Mouse (Mus musculus) mouse embryonic stem cell (cell line): ENCODE measurements around the gene Arhgap31.

ENCODE experiments used
- in situ Hi-C, 2 experiments: fragments of 300-500 bp; cut with MboI; formaldehyde crosslinking; loops; 1 replicate in 1 of 2; 3 replicates in 1 of 2; pipeline ENCODE4 v1.14.3; 2019 to 2020; ENCODE audit warnings: low sequenced_read_pairs in 2 of 2, low pct_unique_long_range_greater_than_20kb in 1 of 2, mixed read lengths in 1 of 2; ENCODE audit not compliant: unreplicated experiment in 1 of 2

The Arhgap31 gene

DNA sequence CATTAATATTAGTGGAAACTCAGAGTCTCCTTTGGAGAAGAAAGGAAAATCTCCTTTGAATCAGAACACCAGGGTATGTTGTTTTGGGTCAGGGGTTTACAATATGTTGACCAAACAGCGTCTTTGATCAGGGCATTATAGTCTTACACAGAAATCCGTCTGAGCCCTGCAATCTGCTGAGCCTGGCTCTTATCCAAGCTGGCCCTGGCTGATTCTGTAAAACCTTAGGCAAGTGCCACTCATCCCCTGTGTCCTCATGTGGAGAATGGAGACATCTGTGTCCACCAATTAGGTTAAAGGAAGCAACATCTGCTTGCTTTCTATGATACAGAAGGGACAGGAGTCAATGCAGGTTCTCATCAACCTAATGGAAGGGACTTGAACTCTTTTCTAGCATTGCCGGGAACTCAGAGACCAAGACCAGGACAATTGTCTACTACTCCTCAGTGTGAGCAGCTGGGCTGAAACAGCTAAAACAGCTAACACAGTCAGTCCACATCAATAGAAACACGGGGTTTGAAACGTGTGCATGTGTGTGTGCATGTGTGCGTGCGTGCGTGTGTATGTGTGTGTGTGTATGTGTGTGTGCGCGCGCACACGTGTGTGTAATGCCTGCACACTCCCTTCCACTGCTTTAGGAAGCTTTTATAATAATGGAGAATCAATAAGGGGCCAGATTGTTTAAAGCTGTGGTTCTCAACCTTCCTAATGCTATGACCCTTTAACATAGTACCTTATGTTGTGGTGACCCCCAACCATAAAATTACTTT lies 42.3 kb downstream of the Arhgap31 start:
- in situ Hi-C loops, result no loop called here

DNA sequence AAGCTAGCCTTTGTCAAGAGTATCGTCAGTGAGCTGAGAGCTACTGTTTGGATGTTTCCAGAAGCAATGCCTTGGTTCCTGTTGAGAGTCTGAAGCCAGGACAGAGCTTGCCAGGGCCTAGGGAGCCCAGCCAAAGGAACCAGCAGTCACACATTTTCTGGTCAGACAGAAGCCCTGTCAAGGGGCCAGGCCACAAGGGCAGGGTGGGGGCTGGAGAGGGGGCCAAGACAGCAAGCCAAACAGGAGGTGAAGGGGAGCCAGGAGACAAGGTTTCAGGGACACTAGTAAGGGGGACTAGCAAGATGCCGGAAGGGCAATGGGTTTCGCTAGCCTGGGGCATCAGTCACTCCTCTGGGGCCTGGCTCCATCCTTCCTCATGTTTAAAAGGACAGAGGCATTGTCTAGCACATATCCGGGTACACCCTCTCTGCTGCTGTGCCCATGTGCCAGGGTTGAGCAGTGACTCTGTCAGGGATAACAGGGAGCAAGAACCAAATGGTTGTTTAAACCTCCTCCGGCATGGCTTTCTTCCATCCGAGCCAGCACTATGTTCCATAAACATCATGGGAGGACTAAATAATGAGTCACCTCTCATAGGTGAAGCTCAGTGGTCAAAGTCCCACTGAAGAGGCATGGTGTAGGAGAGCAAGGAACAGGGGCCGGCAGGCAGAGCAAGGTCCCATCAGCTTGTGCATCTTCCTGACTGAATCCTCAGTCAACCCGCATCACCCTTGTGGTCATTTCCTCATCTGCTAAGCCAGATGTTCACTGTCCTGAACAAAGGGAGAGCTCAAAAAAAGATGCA lies 44.0 kb downstream of the Arhgap31 start:
- in situ Hi-C loops, result no loop called here

DNA sequence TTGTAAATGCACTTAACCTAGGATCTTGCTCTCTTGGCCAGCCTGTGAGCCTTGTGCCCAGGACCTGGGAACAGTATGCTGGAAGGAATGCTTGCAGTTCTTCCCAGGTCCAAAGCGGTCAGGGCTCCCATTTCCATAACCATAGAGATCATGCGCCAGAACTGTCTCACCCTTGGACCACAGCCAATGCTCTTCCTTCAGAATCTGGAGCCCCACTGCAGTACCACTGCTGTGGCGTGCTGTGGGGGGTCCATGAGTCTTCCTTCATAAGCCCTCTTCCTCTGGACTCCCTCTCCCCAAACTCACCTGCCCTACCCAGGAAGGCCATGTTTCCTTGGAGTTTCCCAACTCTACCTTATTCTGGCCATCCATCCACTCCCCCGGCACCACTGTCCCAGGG lies 46.6 kb downstream of the Arhgap31 start:
- in situ Hi-C loops, result no loop called here

DNA sequence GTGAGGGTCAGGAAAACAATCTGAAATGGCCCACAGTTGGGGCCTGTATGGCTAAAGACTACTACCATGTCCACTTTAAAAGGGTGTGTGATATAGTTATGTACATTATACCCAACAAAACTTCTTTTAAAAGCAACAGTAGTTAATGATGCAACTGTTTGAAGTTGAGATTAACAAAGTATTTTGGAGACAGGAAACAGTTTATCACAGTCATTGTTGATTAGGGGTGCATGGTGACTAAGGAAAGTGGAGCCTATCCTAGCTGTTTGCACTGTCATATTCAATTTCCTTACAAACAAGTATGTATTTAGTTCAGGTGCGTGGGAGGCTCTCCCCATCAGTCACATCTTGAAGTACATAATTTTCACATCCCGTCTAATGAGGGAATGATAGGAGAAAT lies 47.1 kb downstream of the Arhgap31 start:
- in situ Hi-C loops, result no loop called here

DNA sequence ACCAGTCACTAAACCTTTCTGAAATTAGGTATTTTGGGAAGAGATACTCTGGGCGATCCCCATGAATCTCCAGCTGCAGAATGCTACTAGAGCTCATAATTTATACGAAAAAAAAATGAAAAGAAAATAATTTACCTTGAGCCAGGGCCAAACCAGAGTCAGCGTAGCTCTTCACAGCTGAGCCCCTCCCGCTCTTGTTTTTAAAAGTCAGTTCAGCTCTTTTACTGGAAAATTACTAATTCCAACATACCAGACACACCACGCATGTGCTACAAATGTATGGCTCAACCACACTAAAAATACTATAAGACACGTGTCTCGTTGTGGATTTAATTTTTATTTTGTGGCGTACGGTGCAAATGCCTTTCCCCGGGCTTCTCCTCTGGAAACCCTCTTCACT lies 50.5 kb downstream of the Arhgap31 start:
- in situ Hi-C loops, result no loop called here

DNA sequence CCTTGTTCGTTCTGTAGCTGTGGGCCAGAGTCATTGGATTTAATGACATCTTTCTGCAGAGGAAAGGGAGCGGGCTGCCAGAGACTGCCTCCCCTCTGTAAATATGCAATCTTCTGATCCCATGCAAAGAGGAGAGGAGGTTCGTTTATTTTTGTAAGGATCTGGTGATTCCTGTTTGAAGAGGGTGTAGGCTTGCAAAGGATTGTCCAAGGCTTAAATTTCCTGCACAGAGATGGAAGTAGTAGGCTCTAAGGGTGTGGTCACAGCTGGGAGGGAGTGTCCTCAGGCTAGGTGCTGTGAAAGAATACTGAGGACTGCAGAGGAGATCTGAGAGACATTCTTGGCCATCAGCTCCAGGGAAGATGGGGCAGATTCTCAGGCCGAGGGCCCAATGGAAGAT lies 58.8 kb downstream of the Arhgap31 start:
- in situ Hi-C loops, result no loop called here

DNA sequence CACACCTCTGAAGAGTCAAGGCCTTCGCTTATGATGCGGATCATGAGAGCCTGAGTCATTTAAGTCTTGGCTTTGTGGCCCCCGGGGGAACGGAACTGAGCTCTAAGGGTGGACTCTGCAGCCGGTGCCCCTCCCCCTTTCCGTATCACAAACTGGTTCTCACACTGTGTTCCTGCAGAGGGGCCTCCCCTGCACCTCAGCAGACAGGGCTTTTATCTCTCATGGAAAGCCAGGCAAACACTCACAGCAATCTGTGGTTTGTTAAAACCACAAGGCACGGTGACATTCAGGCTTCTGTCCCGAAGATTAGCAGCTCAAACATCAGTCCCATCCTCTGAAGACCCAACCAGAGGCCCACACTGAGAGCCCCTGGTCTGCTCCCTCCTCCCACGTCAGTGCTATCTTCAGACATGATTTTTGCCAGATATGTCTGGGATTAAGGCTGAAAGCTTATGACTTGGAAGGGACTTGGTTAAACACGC lies 59.6 kb downstream of the Arhgap31 start:
- in situ Hi-C loops, result no loop called here

DNA sequence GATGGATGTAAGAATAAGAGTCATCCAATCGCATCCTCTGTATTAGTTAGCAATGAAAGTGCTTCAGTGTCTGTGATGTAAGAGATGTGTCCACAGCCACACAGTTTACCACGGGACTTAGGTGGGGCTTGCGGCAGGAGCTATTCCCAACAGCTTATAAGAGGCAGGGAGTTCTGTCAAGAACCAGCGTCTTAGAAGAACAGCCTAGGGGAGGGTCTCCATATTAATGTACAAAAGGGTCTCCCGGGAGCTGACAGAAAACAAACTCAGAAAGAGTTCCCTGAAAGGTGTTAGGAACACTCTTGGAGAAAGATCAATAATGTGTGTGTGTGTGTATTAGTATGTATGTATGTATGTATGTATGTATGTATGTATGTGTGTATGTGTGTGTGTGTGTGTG lies 60.4 kb downstream of the Arhgap31 start:
- in situ Hi-C loops, result no loop called here

DNA sequence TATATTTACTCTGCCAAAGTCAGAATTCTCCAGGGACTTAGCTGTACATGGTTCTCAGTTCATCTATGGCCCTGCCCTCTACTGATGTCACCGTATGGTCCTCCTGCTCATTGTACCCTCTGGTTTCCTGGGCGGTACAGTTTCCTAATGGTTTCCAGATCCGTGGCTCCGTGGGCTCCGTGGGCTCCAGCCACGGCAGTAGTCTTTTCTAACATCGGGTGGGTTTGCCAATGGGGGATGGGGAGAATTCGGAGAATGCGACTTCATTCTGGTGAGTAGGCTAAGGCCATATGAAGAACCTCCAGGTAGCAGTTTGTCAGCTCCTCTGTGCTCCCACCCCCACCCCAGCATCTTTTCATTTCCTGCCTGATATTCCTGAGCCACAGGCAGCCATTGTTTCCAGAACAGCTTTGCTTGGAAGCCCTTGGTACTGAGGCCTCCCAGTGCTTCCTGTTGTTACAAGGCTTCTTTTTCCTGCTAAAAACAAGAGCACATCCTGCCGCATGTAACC lies 61.3 kb downstream of the Arhgap31 start:
- in situ Hi-C loops, result no loop called here

DNA sequence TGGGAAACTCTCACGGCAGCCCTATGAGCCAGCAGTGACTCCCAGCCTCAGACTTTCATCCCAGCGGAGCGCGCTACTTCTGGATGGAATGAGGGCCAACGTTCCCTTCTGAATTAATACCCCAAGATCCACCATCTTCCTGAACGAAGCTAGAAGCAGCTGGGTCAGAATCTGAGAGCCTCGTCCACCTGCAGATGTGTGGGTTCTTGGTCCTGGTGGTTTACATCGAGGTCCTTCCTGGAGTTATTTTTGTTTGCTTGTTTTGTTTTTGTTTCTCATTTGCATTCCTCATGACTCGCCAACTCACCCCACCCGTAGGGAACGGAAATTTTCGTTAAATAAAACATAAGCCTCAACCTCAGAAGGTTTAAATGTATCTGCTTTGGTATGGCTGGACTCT lies 61.8 kb downstream of the Arhgap31 start:
- in situ Hi-C loops, result no loop called here

DNA sequence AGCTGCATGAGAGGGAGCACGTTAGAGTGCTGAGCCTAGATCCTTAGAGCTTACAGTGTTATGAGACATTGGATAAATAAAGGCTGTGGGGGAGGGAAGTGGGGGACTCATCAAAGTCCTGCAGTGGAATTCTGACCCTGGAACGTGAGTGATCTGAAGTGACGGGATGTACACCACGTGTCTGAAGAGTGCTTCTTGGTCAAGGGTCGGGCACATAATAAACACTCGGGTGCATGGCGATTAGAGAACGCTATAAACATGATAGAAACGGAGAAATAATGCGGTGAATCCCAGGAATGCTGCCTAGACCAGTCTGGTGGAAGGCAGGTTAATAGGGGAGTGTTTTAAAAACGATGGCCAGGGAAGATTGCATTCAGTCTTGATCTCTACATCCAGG lies 63.6 kb downstream of the Arhgap31 start:
- in situ Hi-C loops, result no loop called here

DNA sequence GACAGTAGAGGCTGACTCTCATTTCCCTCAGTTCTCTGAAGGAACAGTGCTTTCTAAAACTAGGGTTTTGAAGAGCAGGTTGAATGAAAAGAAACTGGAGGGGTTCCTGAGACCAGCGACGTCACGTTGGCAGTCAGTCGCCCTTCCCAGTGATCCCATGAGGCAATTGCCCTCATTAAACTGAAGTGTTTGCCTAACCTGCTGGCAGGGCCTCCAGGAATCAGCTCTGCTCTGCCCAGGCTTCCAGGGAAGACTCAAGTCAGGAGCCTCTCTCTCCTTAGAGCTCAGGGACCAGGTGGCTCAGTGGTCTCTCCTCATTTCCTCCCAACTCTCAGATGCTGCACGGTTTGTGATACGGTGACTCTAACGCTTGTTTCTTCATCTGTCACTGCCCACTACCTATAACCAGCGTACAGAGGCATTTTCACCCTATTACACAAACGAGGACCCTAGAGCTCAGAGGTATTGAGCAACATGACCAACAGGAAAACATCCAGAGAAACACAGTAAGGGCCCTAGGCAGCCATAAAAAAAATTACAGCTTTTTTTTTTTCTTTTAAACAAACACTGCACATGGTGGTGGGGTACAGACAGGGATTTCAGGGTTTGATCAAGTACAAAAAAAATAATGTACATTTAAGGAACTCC lies 64.2 kb downstream of the Arhgap31 start:
- in situ Hi-C loops, result no loop called here

DNA sequence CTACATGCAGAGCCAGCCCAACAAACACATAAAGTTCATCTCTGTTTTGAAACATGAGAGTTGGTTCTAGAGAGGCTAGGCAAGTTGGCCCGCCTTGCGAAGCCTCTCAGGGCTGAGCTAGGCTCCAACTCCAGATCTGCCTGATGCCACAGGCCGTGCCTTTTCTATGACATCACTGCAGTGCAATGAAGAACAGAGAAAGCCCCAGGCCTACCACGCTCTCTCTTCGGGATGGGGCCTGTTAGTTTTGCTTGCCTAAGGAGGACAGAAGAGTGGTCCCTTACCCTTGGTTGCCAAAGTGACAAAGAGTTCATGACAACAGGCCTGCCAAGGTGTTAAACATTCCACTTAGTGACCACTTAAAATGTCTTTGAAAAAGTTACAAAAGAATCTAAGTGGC lies 64.9 kb downstream of the Arhgap31 start:
- in situ Hi-C loops, result no loop called here

DNA sequence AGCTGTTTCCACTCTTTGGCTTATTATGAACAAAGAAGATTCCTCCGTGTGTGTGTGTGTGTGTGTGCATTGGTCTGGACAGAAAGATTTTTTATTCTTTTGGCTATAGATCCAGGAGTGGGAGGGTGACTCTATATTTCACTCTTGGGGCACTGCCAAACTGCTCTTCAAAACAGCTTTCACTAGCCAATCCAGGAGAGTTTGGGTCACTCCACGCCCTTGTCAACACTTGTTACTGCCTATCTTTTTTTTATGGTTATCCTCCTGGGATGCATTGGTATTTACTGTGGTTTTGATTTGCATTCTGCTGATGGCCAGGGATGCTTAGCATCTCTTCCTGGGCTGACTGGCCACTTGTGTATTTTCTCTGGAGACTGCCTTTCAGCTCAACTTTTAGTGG lies 68.6 kb downstream of the Arhgap31 start:
- in situ Hi-C loops, result no loop called here

DNA sequence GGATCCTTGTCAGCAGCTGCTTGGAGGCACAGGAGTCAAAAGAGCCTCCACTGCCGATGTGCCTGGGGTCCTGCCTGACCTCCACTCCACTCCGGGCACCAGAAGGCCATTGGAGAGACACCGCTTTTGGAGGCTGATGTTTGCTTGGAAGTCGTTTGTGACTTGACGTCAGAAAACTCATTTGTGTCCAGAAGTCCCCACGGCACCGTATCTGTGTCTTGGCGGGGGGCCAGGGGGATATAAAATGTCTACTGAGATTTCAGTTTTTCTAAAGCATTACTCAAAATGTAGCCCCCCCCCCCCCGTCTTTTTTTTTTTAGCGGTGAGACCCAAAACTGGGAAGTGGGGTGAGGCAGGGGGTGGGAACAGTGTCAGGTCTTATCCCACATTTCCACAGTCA lies 76.0 kb downstream of the Arhgap31 start:
- in situ Hi-C loops, result no loop called here

DNA sequence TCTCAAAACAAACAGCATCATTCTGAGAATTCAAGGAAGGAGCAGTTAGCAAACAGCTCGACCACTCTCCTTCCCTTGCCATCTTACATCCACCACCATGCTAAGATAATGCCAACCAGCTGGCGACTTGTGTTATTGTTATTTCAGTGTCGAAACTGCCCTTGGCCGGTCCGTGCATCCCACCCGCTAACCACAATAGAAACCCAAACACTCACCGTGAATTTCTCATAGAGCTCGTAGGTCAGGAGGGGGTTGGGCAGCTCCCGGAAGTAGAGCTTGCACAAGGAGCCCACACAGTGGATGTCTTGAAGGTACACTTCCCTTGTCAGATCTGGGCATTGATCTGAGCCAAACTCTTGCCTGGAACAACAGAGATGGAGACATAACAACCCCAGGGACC lies 76.4 kb downstream of the Arhgap31 start:
- in situ Hi-C loops, result no loop called here

DNA sequence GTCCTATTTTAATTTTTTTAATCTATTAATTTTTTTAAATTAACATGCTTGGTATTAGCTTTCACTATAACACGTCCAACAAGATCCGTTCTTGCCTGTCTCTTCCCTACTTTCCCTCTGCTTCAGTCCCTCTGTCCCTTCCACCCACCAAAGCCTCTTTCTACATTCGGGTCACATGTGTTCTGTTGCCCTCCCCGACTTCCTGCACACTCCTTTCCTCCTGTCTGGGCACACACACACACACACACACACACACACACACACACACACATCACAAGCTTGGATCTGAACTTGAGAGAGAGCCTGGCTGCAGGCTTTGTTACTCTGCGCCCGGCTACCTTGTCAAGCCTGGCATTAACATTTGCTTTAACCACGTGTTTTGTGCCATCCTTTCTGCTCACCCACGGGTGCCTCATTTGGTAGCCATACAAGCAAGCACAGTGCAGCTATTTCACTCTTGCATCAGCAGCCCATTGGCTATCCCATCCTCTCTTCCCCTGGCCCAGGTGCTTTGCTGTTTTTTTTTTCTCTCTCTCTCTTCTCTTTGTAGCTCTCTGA lies 77.2 kb downstream of the Arhgap31 start:
- in situ Hi-C loops, result no loop called here

DNA sequence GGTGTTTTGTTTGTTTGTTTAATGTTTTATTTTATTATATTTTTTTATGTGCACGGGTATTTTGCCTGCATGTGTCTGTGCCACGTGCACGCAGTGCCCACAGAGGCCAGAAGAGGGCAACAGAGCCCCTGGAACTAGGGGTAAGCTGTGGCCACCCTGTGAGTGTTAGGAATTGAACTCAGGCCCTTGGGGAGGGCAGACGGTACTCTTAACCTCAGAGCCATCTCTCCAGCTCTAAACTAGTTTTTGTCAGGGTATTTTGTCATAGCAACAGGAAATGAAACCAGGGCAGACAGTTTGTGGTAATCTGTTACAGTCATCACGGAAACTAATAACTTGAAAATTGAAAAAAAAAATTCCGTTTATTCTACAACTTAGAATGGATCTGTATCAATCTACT lies 80.9 kb downstream of the Arhgap31 start:
- in situ Hi-C loops, result no loop called here

DNA sequence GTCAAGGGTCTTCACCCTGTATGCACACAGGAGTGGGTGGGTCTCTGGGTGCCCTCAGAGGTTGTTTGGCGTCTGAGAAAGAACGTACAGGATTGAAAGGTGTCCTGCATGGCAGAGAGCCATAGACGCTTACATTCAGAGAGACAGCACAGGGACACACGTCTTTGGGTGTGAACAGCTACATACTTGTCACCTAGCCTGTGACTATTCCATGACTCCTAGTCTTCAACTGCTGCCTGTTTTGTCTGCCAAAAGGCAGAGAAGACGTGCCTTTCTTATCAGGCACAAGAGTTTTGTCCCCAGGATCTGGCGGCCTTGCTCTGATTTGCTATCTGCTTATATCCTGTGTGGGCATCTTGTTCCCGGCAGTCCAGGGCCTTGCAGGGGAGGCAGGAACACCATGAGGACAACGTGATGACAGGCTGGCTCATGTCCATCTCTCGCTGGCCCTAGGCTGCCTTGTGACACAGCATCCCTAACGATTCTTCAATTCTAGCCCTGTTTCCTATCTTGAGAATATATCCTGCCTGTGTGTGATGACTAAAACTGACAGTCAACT lies 87.2 kb downstream of the Arhgap31 start:
- in situ Hi-C loops, result loop anchor here in 1 of 2 experiments (10.0 kb wide), 3 partner anchors 99 to 429 kb away; no protein-coding TSS in a partner anchor
